In the genomic region with DNA sequence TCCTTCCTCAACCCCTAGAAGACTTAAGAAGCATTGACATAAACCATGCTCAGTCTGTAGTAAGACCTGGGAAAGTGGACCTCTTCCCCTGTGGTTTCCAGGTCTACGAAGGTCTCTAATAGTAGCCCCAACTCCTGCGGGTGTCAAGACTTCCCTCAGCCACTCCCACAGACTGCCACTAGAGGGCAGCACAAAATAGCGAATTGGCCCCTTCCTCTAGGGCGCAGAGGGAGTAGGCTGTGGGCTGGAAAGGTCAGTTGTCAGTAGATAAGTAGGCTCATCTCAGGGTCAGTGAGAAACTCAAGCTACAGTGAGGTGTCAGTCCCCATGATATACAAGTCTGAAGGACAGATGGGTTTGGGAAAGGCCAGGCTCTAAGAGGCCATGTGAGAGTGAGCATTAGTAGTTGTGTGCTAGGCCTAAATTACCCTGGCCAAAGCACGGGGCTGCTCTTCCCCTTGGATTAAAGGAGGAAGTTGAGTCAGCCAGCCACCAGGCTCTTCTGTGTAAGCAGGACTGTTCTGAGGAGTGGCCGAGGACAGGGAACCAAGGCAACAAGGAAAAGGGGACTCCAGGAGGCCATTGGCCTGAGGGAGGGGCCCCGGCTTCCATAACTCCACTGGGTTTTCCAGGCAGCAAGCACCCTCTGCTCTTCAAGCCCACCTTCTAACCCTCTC, we compare ENCODE assay signal across 1 mouse cellular context.
TF ChIP-seq lines count a peak whose summit lies in the region.

No protein-coding gene starts in this region.

TF ChIP-seq in C2C12, 6 proteins besides CTCF, POLR2A, EP300 and RAD21:
- TF ChIP-seq CEBPB (IDR thresholded peaks at IDR 0.05; ENCODE audit: low read depth) (no peak), USF1 (IDR thresholded peaks at IDR 0.05; ENCODE audit: low read depth) (no peak), MAX (IDR thresholded peaks at IDR 0.05) (no peak), MYOG (IDR thresholded peaks at IDR 0.05; ENCODE audit: control insufficient read depth, extremely low read depth, insufficient read length) (no peak), MYOD1 (IDR thresholded peaks at IDR 0.05; ENCODE audit: control insufficient read depth, insufficient read length, low read depth) (no peak), FOSL1 (IDR thresholded peaks at IDR 0.05; ENCODE audit: insufficient read depth, low read length, poor library complexity, severe bottlenecking) (no peak)
